Mouse (Mus musculus): Measurements from ENCODE around the gene Cfap61. TPM values are rescaled to one million over a fixed set of nuclear protein-coding genes. Genes with fewer than 3 reads are reported as not detected.

The Cfap61 gene
- polyA plus RNA-seq, 1 experiment = not detected

Other genes with a start within 250 kb of the Cfap61 start
- 112 and 157 TPM in 2 replicates for gene Naa20, start 32.7 kb upstream of the Cfap61 start, polyA plus RNA-seq (2012; ENCODE audit: insufficient read depth, insufficient read length, missing spikeins)
- gene Crnkl1, start 230 bp downstream of the Cfap61 start, polyA plus RNA-seq (2012; ENCODE audit: insufficient read depth, insufficient read length, missing spikeins) = 11.1 and 13.2 TPM in 2 replicates

Data from brown adipose tissue, adult 24 weeks (tissue).